Mouse (Mus musculus): ENCODE measurements at regions not wholly inside any gene's neighbourhood (a gene's known extent, or its start where the extent isn't known, plus 50 kb on each side); places are given as distances from the start of the nearest gene placed in this dataset.

DNA sequence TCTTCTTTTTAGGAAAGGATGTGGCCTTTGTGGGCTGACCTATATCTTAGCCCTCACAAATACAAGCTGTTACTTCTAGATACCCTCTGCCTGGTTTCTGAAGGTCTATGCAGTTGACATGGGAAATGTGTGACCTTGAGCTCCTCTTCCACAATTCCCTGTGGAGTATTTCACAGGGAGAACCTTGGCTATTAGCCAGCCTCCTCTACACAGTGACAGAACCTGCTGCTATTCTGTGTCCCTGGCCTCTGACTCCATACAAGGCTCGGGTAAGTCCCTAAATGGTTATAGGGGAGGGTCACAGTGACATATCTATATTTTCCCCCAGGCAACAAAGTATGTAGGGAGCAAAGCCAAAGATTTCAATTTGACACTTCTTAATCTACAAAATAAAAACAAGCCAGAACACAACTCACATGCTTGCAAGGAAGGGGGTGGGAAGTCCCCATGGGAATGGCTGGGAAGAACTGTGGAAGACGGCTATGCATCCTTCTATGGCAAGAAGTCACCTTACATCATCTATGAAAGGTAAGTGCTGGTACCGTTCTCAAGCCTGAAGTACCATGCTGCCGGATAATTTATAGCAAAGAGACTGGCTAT is 221.2 kb upstream of the Id2 start:
- WGBS, result 82% methylated on average over 4 of the region's 4 CpGs
- Histone ChIP-seq H3K27ac (no peak overlapping the region), H3K4me3 (replicated peaks) (no peak overlapping the region), H3K9ac (no peak overlapping the region), H3K9me3 (no peaks in the 10 kb centered on the region), H3K27me3 (no peaks in the 10 kb centered on the region), H3K4me2 (no peak overlapping the region), H3K4me1 (no peaks in the 10 kb centered on the region), H3K36me3 (replicated peaks) (no peaks in the 10 kb centered on the region)
- no peak for ATAC-seq (ENCODE audit: low FRiP score)

GRCm38 (mm10) chr12:25315969-25316368 is 219.0 kb upstream of the Id2 start:
- WGBS, result 71% methylated on average over 1 of the region's 1 CpGs
- H3K4me1 ChIP-seq, result no peaks in the 10 kb centered on the region
- H3K36me3 ChIP-seq (replicated peaks), result no peaks in the 10 kb centered on the region
- no peak for ATAC-seq (ENCODE audit: low FRiP score)
- H3K9ac ChIP-seq, result no peak overlapping the region
- H3K4me2 ChIP-seq, result no peak overlapping the region
- H3K4me3 ChIP-seq (replicated peaks), result no peak overlapping the region
- H3K27me3 ChIP-seq, result no peaks in the 10 kb centered on the region
- H3K27ac ChIP-seq, result no peak overlapping the region
- H3K9me3 ChIP-seq, result no peaks in the 10 kb centered on the region

GRCm38 (mm10) chr12:25313212-25313611 is 216.3 kb upstream of the Id2 start:
- ATAC-seq (ENCODE audit: low FRiP score), result no peak
- no peaks in the 10 kb centered on the region for H3K4me1 ChIP-seq
- no peak overlapping the region for H3K4me3 ChIP-seq (replicated peaks)
- no peak overlapping the region for H3K4me2 ChIP-seq
- H3K9ac ChIP-seq, result no peak overlapping the region
- no peaks in the 10 kb centered on the region for H3K9me3 ChIP-seq
- no peak overlapping the region for H3K27ac ChIP-seq
- no peaks in the 10 kb centered on the region for H3K27me3 ChIP-seq
- H3K36me3 ChIP-seq (replicated peaks), result no peaks in the 10 kb centered on the region

- Histone ChIP-seq H3K9ac (no peak overlapping the region), H3K4me3 (replicated peaks) (no peak overlapping the region), H3K36me3 (replicated peaks) (no peaks in the 10 kb centered on the region), H3K27ac (no peak overlapping the region), H3K9me3 (no peaks in the 10 kb centered on the region), H3K4me1 (no peaks in the 10 kb centered on the region), H3K4me2 (no peak overlapping the region), H3K27me3 (no peaks in the 10 kb centered on the region)
- 95% methylated on average over 2 of the region's 2 CpGs for WGBS
- no peak for ATAC-seq (ENCODE audit: low FRiP score)
These were observed 215.4 kb upstream of the Id2 start for GRCm38 (mm10) chr12:25312390-25312789.

DNA sequence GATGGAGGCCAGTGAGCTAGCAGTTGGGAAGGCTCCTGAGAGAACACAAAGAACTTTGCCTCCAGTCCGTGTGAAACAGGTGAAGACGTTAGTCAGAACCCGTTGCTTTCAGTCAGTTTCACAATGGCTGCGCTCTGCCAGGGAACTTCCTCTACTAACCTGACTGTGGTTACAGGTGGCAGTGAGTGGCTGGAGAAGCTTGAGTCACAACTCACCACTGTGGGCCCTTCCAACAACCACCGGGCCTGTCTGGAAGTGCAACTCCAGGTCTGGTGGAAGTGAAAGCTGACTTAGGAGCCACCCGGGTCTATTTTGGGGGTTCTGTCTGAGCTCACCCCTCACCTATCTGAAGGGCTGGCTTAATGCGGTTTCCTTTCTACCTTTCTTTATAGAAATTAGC is 214.8 kb upstream of the Id2 start:
- H3K9me3 ChIP-seq, result no peaks in the 10 kb centered on the region
- H3K27ac ChIP-seq, result no peak overlapping the region
- no peaks in the 10 kb centered on the region for H3K36me3 ChIP-seq (replicated peaks)
- no peaks in the 10 kb centered on the region for H3K4me1 ChIP-seq
- no peaks in the 10 kb centered on the region for H3K27me3 ChIP-seq
- no peak for ATAC-seq (ENCODE audit: low FRiP score)
- no peak overlapping the region for H3K4me2 ChIP-seq
- H3K4me3 ChIP-seq (replicated peaks), result no peak overlapping the region
- WGBS, result 94% methylated on average over 7 of the region's 7 CpGs
- no peak overlapping the region for H3K9ac ChIP-seq

- no peak overlapping the region for H3K27ac ChIP-seq
- no peak for ATAC-seq (ENCODE audit: low FRiP score)
- H3K36me3 ChIP-seq (replicated peaks), result no peaks in the 10 kb centered on the region
- 69% methylated on average over 6 of the region's 6 CpGs for WGBS
- H3K27me3 ChIP-seq, result no peaks in the 10 kb centered on the region
- no peaks in the 10 kb centered on the region for H3K9me3 ChIP-seq
- no peaks in the 10 kb centered on the region for H3K4me1 ChIP-seq
- H3K4me2 ChIP-seq, result no peak overlapping the region
- no peak overlapping the region for H3K4me3 ChIP-seq (replicated peaks)
- no peak overlapping the region for H3K9ac ChIP-seq
These were observed 213.5 kb upstream of the Id2 start for GRCm38 (mm10) chr12:25310293-25310946.

- H3K9ac ChIP-seq, result no peak overlapping the region
- no peak overlapping the region for H3K4me3 ChIP-seq (replicated peaks)
- WGBS, result 95% methylated on average over 6 of the region's 6 CpGs
- no peak overlapping the region for H3K27ac ChIP-seq
- no peaks in the 10 kb centered on the region for H3K9me3 ChIP-seq
- H3K4me1 ChIP-seq, result peaks cover 8% of the 10 kb centered on the region; the same call in 1 of the 2 replicates
- no peak overlapping the region for H3K4me2 ChIP-seq
- no peak for ATAC-seq (ENCODE audit: low FRiP score)
- H3K27me3 ChIP-seq, result no peaks in the 10 kb centered on the region
- H3K36me3 ChIP-seq (replicated peaks), result no peaks in the 10 kb centered on the region
These were observed 212.3 kb upstream of the Id2 start for GRCm38 (mm10) chr12:25309234-25309633.

DNA sequence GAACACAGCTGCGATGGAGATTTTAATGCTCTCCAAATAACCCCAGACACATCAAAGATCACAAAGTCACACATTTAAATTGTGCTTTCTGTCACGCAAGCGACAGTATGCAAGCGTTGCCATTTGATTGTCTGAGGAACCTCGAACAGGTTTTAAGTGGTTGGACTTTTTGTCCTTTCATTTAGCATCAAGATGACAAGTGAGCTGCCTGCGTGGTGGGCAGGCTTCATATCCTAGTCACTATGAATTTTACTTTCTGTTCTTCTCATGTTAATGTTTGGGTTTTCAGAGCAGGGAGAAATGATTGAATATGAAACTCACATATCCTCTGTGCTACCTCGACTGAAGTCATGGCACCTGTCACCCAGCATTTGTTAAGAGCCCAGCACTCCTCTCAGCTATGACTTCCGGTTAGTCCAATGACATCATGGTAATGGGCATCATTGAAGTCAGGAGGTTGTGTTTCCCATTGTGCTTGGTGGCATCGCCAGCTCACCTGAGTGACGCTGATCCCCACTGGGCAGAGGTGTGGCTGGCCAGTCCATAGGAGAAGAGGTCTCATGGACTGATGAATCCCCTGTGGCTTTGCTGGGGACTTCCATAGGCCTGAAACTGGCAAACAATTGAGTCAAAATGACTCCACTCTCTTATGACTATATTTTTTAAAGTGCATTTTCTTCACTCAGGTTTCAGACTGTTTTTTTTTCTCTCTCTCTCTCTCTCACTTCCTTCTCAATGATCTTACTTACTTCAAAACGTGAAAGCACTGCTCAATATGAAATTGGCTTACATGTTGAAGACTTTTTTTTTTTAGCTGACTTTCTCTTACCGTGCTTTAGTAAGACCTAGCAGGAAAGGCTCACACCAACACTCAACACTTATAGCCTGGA is 209.1 kb upstream of the Id2 start:
- no peaks in the 10 kb centered on the region; the same call in 1 of the 2 replicates for H3K27me3 ChIP-seq
- H3K4me3 ChIP-seq (replicated peaks), result no peak overlapping the region
- ATAC-seq (ENCODE audit: low FRiP score), result no peak
- no peaks in the 10 kb centered on the region for H3K36me3 ChIP-seq (replicated peaks)
- WGBS, result 86% methylated on average over 12 of the region's 12 CpGs
- H3K4me1 ChIP-seq, result peaks cover 16% of the 10 kb centered on the region; the same call in 1 of the 2 replicates
- H3K9ac ChIP-seq, result no peak overlapping the region
- H3K9me3 ChIP-seq, result no peaks in the 10 kb centered on the region
- no peak overlapping the region for H3K4me2 ChIP-seq
- H3K27ac ChIP-seq, result no peak overlapping the region

GRCm38 (mm10) chr12:25304820-25305511 is 208.0 kb upstream of the Id2 start:
- Histone ChIP-seq H3K4me3 (replicated peaks) (no peak overlapping the region), H3K36me3 (replicated peaks) (no peaks in the 10 kb centered on the region), H3K9ac (no peak overlapping the region), H3K4me2 (no peak overlapping the region), H3K9me3 (no peaks in the 10 kb centered on the region), H3K27me3 (no peaks in the 10 kb centered on the region; the same call in 1 of the 2 replicates), H3K4me1 (peaks cover 16% of the 10 kb centered on the region; the same call in 1 of the 2 replicates), H3K27ac (0 out of 2 replicates have a peak overlapping the region, but pooled peaks have one; percentile 38)
- WGBS, result 45% methylated on average over 6 of the region's 6 CpGs
- ATAC-seq (ENCODE audit: low FRiP score), result peak; percentile 74

- H3K4me1 ChIP-seq, result peaks cover 16% of the 10 kb centered on the region; the same call in 1 of the 2 replicates
- H3K4me2 ChIP-seq, result no peak overlapping the region
- 50% methylated on average over 7 of the region's 7 CpGs for WGBS
- no peak for ATAC-seq (ENCODE audit: low FRiP score)
- H3K27me3 ChIP-seq, result peaks cover 3% of the 10 kb centered on the region; the same call in 1 of the 2 replicates
- no peak overlapping the region for H3K27ac ChIP-seq
- H3K9me3 ChIP-seq, result no peaks in the 10 kb centered on the region
- H3K4me3 ChIP-seq (replicated peaks), result no peak overlapping the region
- no peak overlapping the region for H3K9ac ChIP-seq
- H3K36me3 ChIP-seq (replicated peaks), result no peaks in the 10 kb centered on the region
These were observed 206.6 kb upstream of the Id2 start for GRCm38 (mm10) chr12:25303500-25304050.

DNA sequence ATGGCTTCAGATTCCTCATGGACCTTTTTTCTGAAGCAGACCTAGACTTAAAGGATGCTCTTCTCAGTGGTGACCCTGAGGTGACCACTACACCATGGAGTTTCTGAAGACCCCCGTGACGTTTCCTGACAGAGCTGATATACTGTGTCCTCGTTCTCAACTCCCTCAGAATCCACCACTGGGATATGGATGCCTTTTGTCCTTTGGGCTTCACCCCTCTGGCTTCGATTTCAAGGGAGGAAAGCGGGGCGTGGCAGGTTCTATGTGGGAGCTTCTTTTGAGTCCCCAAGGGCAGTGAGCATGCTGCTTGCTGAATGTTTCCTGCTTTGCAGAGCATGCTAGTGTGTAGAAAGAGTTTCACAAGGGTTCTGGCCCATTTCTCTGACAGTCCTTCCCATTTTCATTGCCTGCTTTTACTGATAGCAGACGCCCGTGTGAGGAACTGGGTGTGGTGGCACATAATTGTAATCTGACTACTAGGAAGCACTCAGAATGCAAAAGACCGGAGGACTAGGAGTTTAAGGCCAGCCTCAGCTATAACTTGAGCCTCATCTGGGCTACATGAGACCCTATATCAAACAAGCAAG is 204.0 kb upstream of the Id2 start:
- Histone ChIP-seq H3K27me3 (peaks cover 3% of the 10 kb centered on the region; the same call in 1 of the 2 replicates), H3K4me2 (no peak overlapping the region), H3K9me3 (no peaks in the 10 kb centered on the region), H3K9ac (no peak overlapping the region), H3K36me3 (replicated peaks) (no peaks in the 10 kb centered on the region), H3K4me3 (replicated peaks) (no peak overlapping the region), H3K4me1 (peaks cover 16% of the 10 kb centered on the region; the same call in 1 of the 2 replicates), H3K27ac (no peak overlapping the region)
- ATAC-seq (ENCODE audit: low FRiP score), result no peak
- WGBS, result 81% methylated on average over 9 of the region's 9 CpGs
